Mouse (Mus musculus) urinary bladder, postnatal 25 days (tissue): Measurements from ENCODE around the gene Gm11397.
"Not testable (repeated sequence)": the region's sequence is repeated elsewhere in the genome, so short reads cannot be mapped to it uniquely, and the experiment has no call there.

Experiments
- DNase-seq: peaks from one replicate; pipeline ENCODE4 v3.0.0; 2022; ENCODE audit warnings: low spot score

The Gm11397 gene

GRCm38 (mm10) chr13:33395461-33395860 lies at the start of gene Gm11397:
Gm11397 (plus strand) TSS chr13:33395761.
- not testable (repeated sequence) for DNase-seq

DNA sequence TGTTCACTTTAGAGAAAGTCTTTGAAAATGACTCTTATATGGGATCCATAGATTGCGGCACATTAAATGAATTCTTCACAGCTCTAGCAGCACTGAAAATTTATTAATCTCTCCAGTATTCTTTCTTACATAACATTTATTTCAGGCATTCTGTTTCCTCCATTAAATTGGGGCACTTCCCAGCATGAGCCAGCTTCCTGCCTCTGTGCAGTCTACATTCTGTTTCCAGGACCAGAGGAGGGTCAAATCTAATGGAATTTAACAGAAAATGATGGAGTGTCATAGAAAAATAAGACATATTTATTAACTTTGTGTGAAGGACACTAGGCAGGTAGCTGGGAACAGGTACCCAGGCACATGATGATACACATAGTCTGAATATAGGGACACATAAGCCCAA lies 38.9 kb upstream of the Gm11397 start:
- DNase-seq, result not testable (repeated sequence)

DNA sequence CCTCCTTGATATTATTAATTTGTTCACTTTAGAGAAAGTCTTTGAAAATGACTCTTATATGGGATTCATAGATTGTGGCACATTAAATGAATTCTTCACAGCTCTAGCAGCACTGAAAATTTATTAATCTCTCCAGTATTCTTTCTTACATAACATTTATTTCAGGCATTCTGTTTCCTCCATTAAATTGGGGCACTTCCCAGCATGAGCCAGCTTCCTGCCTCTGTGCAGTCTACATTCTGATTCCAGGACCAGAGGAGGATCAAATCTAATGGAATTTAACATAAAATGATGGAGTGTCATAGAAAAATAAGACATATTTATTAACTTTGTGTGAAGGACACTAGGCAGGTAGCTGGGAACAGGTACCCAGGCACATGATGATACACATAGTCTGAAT lies 37.2 kb downstream of the Gm11397 start:
- not testable (repeated sequence) for DNase-seq
